ENCODE assay signal across 23 mouse cellular contexts in the genomic region with DNA sequence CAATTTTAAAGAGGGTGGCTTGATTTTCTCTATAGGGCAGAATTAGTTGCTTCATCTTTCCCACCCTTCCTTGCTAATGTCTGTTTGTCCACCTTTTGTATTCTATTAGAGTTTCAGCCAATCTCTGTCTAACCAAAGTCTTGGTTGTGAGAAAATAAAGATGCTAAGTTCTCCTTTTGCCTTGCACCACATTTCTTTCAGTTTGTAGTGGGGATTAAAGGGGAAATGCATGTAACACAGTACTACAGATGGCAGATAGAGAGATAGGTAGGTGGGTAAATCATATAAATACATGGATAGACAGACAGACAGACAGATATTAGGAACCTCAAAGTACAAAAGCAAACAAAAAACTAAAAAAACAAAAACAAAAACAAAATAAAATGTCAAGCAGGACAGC. TPM values are rescaled to one million over a fixed set of nuclear protein-coding genes. Genes with fewer than 3 reads are reported as not detected.
"Had no signal": no experiment of that assay in that cellular context is flagged by ENCODE, and none has a peak within 500 bp of the region (broad histone marks: within the 10 kb centered on the region; RNA-seq: fewer than 3 reads in every experiment).

No protein-coding gene starts in this region.

- H3K4me1 ChIP-seq: liver, embryonic 13.5 days; liver, embryonic 15.5 days; lung, embryonic 15.5 days; neural tube, embryonic 12.5 days; stomach, embryonic 15.5 days had no signal

- H3K4me2 ChIP-seq: liver, embryonic 13.5 days; liver, embryonic 15.5 days; lung, embryonic 15.5 days; midbrain, embryonic 11.5 days; neural tube, embryonic 12.5 days; stomach, embryonic 15.5 days had no signal

- H3K27me3 ChIP-seq: liver, embryonic 13.5 days; liver, embryonic 15.5 days; lung, embryonic 15.5 days; megakaryocyte, embryonic 14.5 days; neural tube, embryonic 12.5 days; stomach, embryonic 15.5 days had no signal

- H3K36me3 ChIP-seq: liver, embryonic 13.5 days; liver, embryonic 15.5 days; lung, embryonic 15.5 days; neural tube, embryonic 12.5 days; stomach, embryonic 15.5 days had no signal

- H3K9ac ChIP-seq: liver, embryonic 13.5 days; liver, embryonic 15.5 days; liver, postnatal 0 days; lung, embryonic 15.5 days; neural tube, embryonic 12.5 days; stomach, embryonic 15.5 days had no signal

- H3K4me3 ChIP-seq: liver, embryonic 13.5 days; liver, embryonic 15.5 days; lung, embryonic 15.5 days; megakaryocyte, embryonic 14.5 days; neural tube, embryonic 12.5 days; stomach, embryonic 15.5 days had no signal

- H3K9me3 ChIP-seq: liver, embryonic 13.5 days; liver, embryonic 15.5 days; lung, embryonic 15.5 days; neural tube, embryonic 12.5 days; stomach, embryonic 15.5 days had no signal

- H3K27ac ChIP-seq: liver, embryonic 13.5 days; liver, embryonic 15.5 days; lung, embryonic 15.5 days; neural tube, embryonic 12.5 days; stomach, embryonic 15.5 days; stomach, postnatal 0 days had no signal

- ATAC-seq: liver, postnatal 0 days; lung, postnatal 0 days; midbrain, embryonic 16.5 days had no signal

- DNase-seq: liver, embryonic 13.5 days; liver, postnatal 0 days; lung, adult 2 months; lung, postnatal 14 days; lung, postnatal 36 days; midbrain, embryonic 14.5 days; retina, postnatal 1 day; right cerebral cortex, postnatal 14 days; thymus, adult 2 months; thymus, postnatal 25 days; thymus, postnatal 4 days had no signal

RNA-seq across cellular contexts. Expression of gene Uts2b, which starts 6.5 kb away (rescaled TPM):
- polyA plus RNA-seq: liver, embryonic 13.5 days; liver, embryonic 15.5 days; liver, postnatal 0 days; lung, adult 2 months; macrophage; midbrain, embryonic 11.5 days; spleen, adult 2 months; testis, adult 2 months; thymus, adult 2 months had no signal
